Mouse (Mus musculus) splenic B cell, adult 2 months (primary cell): ENCODE data around the gene Tgm7.

Source experiments
- DNase-seq: peaks from one replicate; pipeline ENCODE4 v3.0.0-alpha.2; 2011; ENCODE audit warnings: low read depth, low spot score
- H3K27me3 ChIP-seq: 2 replicates; pipeline ENCODE4 v1.6.1; 2012; ENCODE audit warnings: mild to moderate bottlenecking, low read length, moderate library complexity, mixed read lengths; ENCODE audit not compliant: control insufficient read depth, poor library complexity, insufficient read depth, severe bottlenecking
- H3K36me3 ChIP-seq: 2 replicates; pipeline ENCODE4 v1.6.1; 2012; ENCODE audit warnings: mild to moderate bottlenecking, low read length, moderate library complexity, mixed read lengths; ENCODE audit not compliant: control insufficient read depth, poor library complexity, insufficient read depth, severe bottlenecking

Gene Tgm7

DNA sequence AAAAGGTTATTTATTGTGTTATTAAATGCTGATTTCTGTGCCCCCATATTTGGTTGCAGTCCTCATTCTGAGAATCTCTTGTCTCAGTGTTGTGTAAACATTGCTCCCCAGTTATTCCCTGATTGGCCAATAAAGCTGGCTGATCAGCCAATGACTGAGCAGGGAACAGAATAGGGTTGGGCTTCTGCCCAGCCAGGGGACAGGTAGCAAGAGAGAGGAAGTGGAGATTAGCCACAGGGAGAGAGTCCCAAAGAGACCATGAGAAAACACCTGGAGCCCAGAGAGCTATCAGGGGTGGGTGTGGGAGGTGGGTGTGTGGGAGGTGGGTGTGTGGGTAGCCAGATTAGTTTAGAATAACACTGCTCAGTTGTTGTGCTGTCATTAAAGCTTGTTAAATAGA lies 3.7 kb downstream of the Tgm7 start:
- H3K27me3 ChIP-seq, result no peaks in the 10 kb centered on the region; the same call in 1 of the 2 replicates
- no peak for DNase-seq
- no peaks in the 10 kb centered on the region for H3K36me3 ChIP-seq

GRCm38 (mm10) chr2:121102051-121102450 lies 7.5 kb downstream of the Tgm7 start:
- DNase-seq, result peak; percentile 69
- H3K27me3 ChIP-seq, result no peaks in the 10 kb centered on the region; the same call in 1 of the 2 replicates
- H3K36me3 ChIP-seq, result no peaks in the 10 kb centered on the region

GRCm38 (mm10) chr2:121089751-121090150 lies 19.8 kb downstream of the Tgm7 start:
- DNase-seq, result no peak
- no peaks in the 10 kb centered on the region for H3K27me3 ChIP-seq
- no peaks in the 10 kb centered on the region for H3K36me3 ChIP-seq

DNA sequence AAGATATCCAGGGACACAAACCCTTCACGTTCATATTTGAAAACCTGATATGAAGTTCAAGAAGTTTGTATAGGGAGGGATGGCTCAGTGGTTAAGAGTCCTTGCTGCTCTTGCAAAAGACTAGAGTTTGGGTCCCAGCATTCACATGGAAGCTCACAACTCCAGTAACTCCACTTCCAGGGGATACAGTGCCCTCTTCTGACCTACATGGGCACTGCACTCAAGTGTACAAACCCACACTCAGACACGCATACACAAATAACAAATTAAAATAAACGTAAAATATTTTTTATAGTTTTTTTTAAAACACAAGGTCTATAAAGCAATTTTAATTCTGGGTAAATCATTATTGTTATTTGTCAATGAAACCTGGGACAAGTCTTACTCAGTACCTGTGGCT lies 21.1 kb downstream of the Tgm7 start:
- DNase-seq, result no peak
- Histone ChIP-seq H3K27me3 (no peaks in the 10 kb centered on the region), H3K36me3 (no peaks in the 10 kb centered on the region)

GRCm38 (mm10) chr2:121085480-121086185 lies 24.0 kb downstream of the Tgm7 start, which contains the start of gene Tgm5:
TSS of gene Tgm5 (minus strand) at chr2:121085841.
- no peaks in the 10 kb centered on the region for H3K27me3 ChIP-seq
- DNase-seq, result no peak
- no peaks in the 10 kb centered on the region for H3K36me3 ChIP-seq

DNA sequence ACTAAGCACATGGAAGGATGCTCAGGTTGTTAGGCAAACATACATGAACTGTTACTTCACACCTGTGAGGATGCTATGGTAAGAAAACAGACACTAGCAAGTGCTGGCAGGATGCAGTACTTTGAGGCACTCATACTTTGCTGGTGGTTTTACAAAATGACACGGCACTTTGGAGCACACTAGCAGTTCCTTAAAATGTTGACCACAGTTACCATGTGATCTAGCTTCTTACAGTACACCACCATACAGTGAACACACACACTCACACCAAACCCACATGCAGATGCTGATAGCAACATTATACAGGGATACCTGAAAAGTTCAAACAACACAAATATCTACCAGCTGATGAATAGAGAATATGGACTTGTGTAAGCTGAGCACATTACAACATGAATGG lies 27.0 kb downstream of the Tgm7 start:
- Histone ChIP-seq H3K36me3 (no peaks in the 10 kb centered on the region), H3K27me3 (no peaks in the 10 kb centered on the region)
- peak; percentile 5 for DNase-seq

GRCm38 (mm10) chr2:121074747-121075146 lies 34.8 kb downstream of the Tgm7 start:
- no peaks in the 10 kb centered on the region for H3K27me3 ChIP-seq
- H3K36me3 ChIP-seq, result no peaks in the 10 kb centered on the region
- DNase-seq, result no peak

DNA sequence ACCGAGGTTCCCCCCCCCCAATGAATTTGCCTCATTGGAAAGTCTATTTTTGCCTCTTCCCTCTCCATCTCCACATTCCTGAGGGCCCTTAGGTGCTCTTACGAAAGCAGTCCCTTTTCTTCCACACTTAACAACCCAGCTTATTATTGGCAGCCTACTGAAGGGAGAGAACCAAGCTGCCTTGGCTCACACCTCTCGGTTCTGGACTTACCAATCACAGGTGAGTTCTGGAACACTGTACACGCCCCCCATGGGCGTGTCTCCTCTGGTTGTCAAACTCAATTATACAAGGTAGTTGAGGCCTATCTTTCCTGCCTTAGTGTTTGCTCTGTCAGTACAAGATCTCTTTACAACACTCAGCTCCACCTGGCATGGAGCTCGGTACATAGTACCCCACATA lies 37.7 kb downstream of the Tgm7 start:
- H3K36me3 ChIP-seq, result no peaks in the 10 kb centered on the region
- H3K27me3 ChIP-seq, result no peaks in the 10 kb centered on the region
- DNase-seq, result no peak

GRCm38 (mm10) chr2:121069506-121069905 lies 40.1 kb downstream of the Tgm7 start:
- DNase-seq, result no peak
- no peaks in the 10 kb centered on the region for H3K36me3 ChIP-seq
- no peaks in the 10 kb centered on the region for H3K27me3 ChIP-seq

DNA sequence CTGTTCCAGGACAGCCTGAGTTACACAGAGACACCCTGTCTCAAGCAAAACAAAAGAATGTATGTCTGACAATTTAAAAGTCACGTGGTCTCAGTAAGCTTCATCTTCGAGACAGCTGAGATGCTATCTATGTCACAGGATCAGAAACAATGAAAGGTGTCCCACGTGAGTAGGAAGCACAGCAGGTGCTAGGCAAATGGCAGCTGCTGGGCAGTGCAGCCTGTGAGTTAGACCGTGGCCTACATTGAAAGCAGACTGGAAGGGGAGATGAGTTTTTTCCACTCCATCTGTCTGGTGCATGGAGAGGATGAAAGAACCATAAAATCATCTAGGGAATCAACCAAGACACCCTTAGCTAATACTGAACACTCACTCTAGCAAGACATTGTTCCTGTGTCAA lies 42.5 kb downstream of the Tgm7 start:
- no peak for DNase-seq
- Histone ChIP-seq H3K36me3 (no peaks in the 10 kb centered on the region), H3K27me3 (no peaks in the 10 kb centered on the region)

GRCm38 (mm10) chr2:121061315-121061714 lies 48.3 kb downstream of the Tgm7 start:
- Histone ChIP-seq H3K36me3 (no peaks in the 10 kb centered on the region), H3K27me3 (no peaks in the 10 kb centered on the region)
- no peak for DNase-seq

DNA sequence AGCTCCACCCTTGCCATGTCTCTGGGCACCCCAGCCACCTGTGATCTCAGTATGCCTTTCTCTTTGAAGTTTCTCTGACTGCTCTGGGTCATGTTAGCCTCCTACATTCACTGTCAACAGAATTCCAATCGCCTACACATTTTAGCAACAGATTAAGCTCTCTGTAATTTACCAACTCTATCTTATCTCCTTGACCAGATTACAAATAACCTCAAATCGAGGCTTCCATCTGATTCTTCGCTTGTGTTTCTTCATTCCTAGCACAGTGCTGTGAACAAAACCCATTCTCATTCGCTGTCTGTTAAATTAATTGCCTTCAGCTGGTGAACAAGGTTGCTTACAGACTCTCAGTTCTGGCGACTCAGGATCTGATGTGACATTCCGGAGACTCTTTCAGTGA lies 51.6 kb downstream of the Tgm7 start:
- DNase-seq, result no peak
- no peaks in the 10 kb centered on the region for H3K36me3 ChIP-seq
- no peaks in the 10 kb centered on the region for H3K27me3 ChIP-seq

GRCm38 (mm10) chr2:121055915-121056314 lies 53.7 kb downstream of the Tgm7 start:
- no peaks in the 10 kb centered on the region for H3K27me3 ChIP-seq
- H3K36me3 ChIP-seq, result no peaks in the 10 kb centered on the region
- DNase-seq, result no peak

DNA sequence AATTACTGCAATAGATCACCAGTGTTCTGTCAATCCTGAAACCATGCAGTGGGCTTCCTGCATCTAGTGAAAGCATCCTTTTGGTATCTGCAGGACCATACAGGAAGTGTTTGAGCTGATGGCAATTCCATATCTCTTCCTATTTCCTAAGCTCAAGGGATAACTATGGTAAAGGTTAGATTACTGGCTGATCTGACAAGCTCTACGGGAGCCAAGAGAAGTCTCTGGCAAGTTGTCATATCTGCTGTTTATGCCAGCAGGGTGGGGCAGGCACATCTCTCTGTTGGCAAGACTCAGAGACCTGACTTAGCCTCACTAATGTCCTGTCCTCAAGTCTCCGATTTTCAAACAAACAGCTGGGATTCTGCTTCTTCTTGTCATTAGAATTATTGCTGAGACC lies 55.5 kb downstream of the Tgm7 start:
- no peak for DNase-seq
- no peaks in the 10 kb centered on the region for H3K27me3 ChIP-seq
- no peaks in the 10 kb centered on the region for H3K36me3 ChIP-seq

DNA sequence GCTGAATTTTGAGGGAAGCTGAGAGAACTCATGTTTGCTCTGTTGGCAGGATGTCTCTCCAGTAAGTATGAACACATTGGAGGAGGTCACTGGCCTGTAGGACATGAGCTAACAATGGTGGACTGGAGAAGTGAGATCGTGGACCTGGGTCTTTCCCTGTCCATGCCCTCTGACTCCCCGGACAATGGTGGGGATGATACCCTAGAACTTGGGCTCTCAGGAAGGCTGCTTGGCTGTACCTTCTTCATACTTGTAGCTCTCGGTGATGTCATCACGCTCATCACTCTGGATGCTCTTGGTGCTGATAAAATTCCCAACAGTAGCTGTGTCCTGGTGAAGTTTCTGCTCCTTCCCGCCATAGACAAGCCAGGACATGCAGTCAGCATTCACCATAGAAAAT lies 57.4 kb downstream of the Tgm7 start:
- DNase-seq, result no peak
- Histone ChIP-seq H3K27me3 (no peaks in the 10 kb centered on the region), H3K36me3 (no peaks in the 10 kb centered on the region)

DNA sequence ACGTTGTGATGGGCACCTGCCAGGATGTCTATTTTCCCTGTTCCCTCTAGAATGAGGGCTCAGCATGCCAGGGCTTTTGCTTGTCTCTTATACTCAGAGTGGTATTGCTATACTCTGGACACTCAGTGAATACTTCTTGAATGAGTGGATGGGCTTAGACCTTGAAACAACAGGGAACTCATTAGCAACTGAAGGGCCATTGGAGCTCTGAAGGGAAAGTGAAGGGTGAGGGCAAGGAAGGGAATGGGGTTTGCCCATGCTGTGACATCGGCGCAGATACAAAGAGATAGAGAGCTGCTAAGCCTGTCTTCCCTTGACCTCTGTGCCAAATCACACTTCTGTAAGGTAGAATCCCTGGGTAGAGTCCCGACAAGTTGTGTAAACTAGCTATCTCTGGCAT lies 63.9 kb downstream of the Tgm7 start:
- no peaks in the 10 kb centered on the region for H3K36me3 ChIP-seq
- H3K27me3 ChIP-seq, result 0 out of 2 replicates have a peak, but pooled peaks cover 2% of the 10 kb centered on the region
- no peak for DNase-seq
